Mouse (Mus musculus) megakaryocyte, embryonic 14.5 days (primary cell): ENCODE data around the gene Tut7.

Source experiments
- FLI1 ChIP-seq: IDR thresholded peaks from 2 replicates; pipeline ENCODE4 v1.6.1; 2012; ENCODE audit warnings: low read length, inconsistent platforms, mixed read lengths
- GATA1 ChIP-seq: IDR thresholded peaks from 3 replicates; pipeline ENCODE4 v1.6.1; 2012; ENCODE audit warnings: mixed read lengths, low read length, inconsistent platforms, borderline replicate concordance

DNA sequence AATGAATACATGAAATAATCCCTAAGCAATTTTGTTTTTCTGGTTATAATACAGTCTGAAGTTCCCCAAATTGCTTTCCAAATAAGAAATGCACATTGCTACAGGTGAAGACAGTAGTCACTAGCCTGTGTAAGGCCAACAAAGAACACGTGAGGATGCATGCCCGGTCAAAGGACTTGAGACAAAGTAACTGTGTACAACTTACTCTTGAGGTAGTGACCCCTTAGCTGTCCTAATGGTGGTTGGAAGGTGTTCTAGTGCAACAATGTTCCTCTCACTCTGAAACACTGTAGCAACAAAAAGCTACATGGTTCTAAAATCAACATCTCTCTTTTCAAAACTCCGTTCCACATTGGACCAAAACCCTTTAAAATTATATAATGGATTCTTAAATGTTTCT is 11.4 kb downstream of the Tut7 start:
- TF ChIP-seq GATA1 (no peak), FLI1 (no peak)
